In the genomic region with DNA sequence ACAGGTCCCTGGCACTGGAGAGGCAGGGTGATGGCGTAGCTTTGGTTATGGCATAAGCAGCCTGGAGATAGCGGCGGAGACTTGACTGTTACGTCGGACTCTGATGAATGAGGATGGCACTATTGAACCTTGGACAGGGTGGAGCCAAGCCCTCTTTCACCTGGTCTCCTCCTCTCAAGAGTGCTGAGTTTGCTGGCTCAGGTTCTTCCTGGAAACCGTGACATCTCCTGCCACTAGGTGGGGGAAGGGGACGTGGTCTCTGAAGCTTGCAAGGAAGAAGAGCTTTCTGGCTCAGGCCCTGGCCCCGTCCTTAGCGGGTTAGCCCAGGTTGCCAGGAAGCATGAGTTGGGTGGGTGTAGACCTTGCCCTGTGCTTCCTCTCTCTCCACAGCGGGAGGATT, we compare ENCODE assay signal across 22 mouse cellular contexts. TPM values are rescaled to one million over a fixed set of nuclear protein-coding genes. Genes with fewer than 3 reads are reported as not detected.
DNase-seq lines count a peak whose midpoint lies in the region; ATAC-seq and TF ChIP-seq lines count a peak whose summit lies in the region.
"Had no signal": no experiment of that assay in that cellular context is flagged by ENCODE, and none has a peak within 500 bp of the region (broad histone marks: within the 10 kb centered on the region; RNA-seq: fewer than 3 reads in every experiment).

No protein-coding gene starts in this region.

- no peak overlapping the region for H3K4me3 ChIP-seq in liver, embryonic 14.5 days (ENCODE audit: insufficient read depth in 1 of 2, low read depth in 2 of 2, low read length in 2 of 2)
- no peak overlapping the region for H3K4me3 ChIP-seq in liver, embryonic 12.5 days
- H3K4me3 ChIP-seq: megakaryocyte, embryonic 14.5 days; neural tube, embryonic 15.5 days had no signal

- no peak for ATAC-seq in liver, embryonic 14.5 days (ENCODE audit: insufficient read depth)
- ATAC-seq in liver, embryonic 12.5 days = no peak
- peak; percentile 22; the same call in 1 of the 2 replicates for ATAC-seq in granulocyte monocyte progenitor cell, adult 5-6 weeks (replicated peaks; ENCODE audit: poor library complexity, severe bottlenecking)
- no peak for ATAC-seq in monocyte, adult 5-6 weeks (replicated peaks; ENCODE audit: insufficient number of reproducible peaks, low FRiP score, low TSS enrichment, poor library complexity, severe bottlenecking)
- ATAC-seq: CD4-positive, CD25-positive, alpha-beta regulatory T cell, adult 4 months; hindbrain, embryonic 16.5 days; Patski had no signal

- no peak overlapping the region for H3K9ac ChIP-seq in liver, embryonic 14.5 days (replicated peaks)
- H3K9ac ChIP-seq in liver, embryonic 12.5 days = no peak overlapping the region
- H3K9ac ChIP-seq: neural tube, embryonic 15.5 days had no signal

- TF ChIP-seq EP300 in liver, embryonic 14.5 days (IDR thresholded peaks at IDR 0.05; ENCODE audit: low read depth) = no peak

- H3K36me3 ChIP-seq in liver, embryonic 14.5 days (replicated peaks; ENCODE audit: control insufficient read depth, insufficient read depth, low read depth) = no peaks in the 10 kb centered on the region
- H3K36me3 ChIP-seq in liver, embryonic 12.5 days = peaks cover 14% of the 10 kb centered on the region; the same call in 1 of the 2 replicates
- H3K36me3 ChIP-seq: neural tube, embryonic 15.5 days had no signal

- peak; percentile 20; the same call in 1 of the 2 replicates for TF ChIP-seq CTCF in liver, embryonic 14.5 days (IDR thresholded peaks at IDR 0.05; ENCODE audit: low read depth)

- no peak overlapping the region for H3K4me2 ChIP-seq in liver, embryonic 14.5 days (ENCODE audit: low read depth)
- no peak overlapping the region for H3K4me2 ChIP-seq in liver, embryonic 12.5 days
- H3K4me2 ChIP-seq: neural tube, embryonic 15.5 days had no signal

- DNase-seq in liver, embryonic 14.5 days (ENCODE audit: low read depth in 3 of 3, low spot score in 3 of 3) = no peak
- DNase-seq in ES-CJ7 (ENCODE audit: low read depth, low spot score) = peak; percentile 74
- peak; percentile 87 to 91 for DNase-seq in kidney, postnatal 36 days
- no peak for DNase-seq in cerebellum, postnatal 4 days (ENCODE audit: low spot score in 2 of 2)
- no peak for DNase-seq in right cerebral cortex, adult 18-20 months
- DNase-seq: adrenal gland, postnatal 25 days; cerebellum, postnatal 14 days; heart, postnatal 10 days; left cerebral cortex, postnatal 4 days; lung, adult 2 months; retina, postnatal 1 day had no signal

- H3K9me3 ChIP-seq in liver, embryonic 14.5 days (ENCODE audit: control insufficient read depth, low read length) = no peaks in the 10 kb centered on the region
- no peaks in the 10 kb centered on the region for H3K9me3 ChIP-seq in liver, embryonic 12.5 days (replicated peaks)
- H3K9me3 ChIP-seq: neural tube, embryonic 15.5 days had no signal

- H3K27me3 ChIP-seq in liver, embryonic 14.5 days (ENCODE audit: control insufficient read depth, insufficient read depth, low read length) = no peaks in the 10 kb centered on the region
- H3K27me3 ChIP-seq in liver, embryonic 12.5 days (replicated peaks) = no peaks in the 10 kb centered on the region
- H3K27me3 ChIP-seq: neural tube, embryonic 15.5 days; Patski had no signal

- WGBS in liver, embryonic 14.5 days (ENCODE audit: insufficient replicate concordance) = 56% methylated on average over 10 of the region's 10 CpGs
- 62% methylated on average over 10 of the region's 10 CpGs for WGBS in liver, embryonic 12.5 days (ENCODE audit: insufficient replicate concordance)

- H3K4me1 ChIP-seq in liver, embryonic 14.5 days (replicated peaks; ENCODE audit: control insufficient read depth in 2 of 2, insufficient read depth in 2 of 2, low read length in 1 of 2) = 0 out of 4 replicates have a peak, but pooled peaks cover 0 to 3% of the 10 kb centered on the region in 2 experiments
- H3K4me1 ChIP-seq in liver, embryonic 12.5 days = peaks cover 19% of the 10 kb centered on the region

- H3K27ac ChIP-seq in liver, embryonic 14.5 days = no peak overlapping the region
- no peak overlapping the region for H3K27ac ChIP-seq in liver, embryonic 12.5 days
- H3K27ac ChIP-seq: neural tube, embryonic 15.5 days had no signal

RNA-seq across cellular contexts. Expression of gene Aldh4a1, which starts 7.5 kb away (rescaled TPM):
- 31.1 and 31.6 TPM in 2 replicates for polyA plus RNA-seq in liver, embryonic 14.5 days (2012; rRNA removed)
- 29.9 and 37.1 TPM in 2 replicates for polyA plus RNA-seq in liver, embryonic 14.5 days (2014; fragmentation: Nextera tagmentation; extraction: Ambion mirVana)
- 49.4 and 52.0 TPM in 2 replicates for polyA plus RNA-seq in liver, embryonic 12.5 days (2016; fragmentation: Nextera tagmentation; extraction: Ambion mirVana)
- total RNA-seq in granulocyte monocyte progenitor cell, adult 5-6 weeks (2014; fragmentation: Nextera tagmentation) = 29.7 and 30.9 TPM in 2 replicates
- 18.9 and 20.1 TPM in 2 replicates for total RNA-seq in granulocyte monocyte progenitor cell, adult 5-6 weeks (2017)
- total RNA-seq in monocyte, adult 5-6 weeks (2017) = 4.5 to 8.5 TPM (median 6.2 TPM) in 3 replicates

RNA-seq across cellular contexts. Expression of gene Tas1r2, which starts 23.2 kb away (rescaled TPM):
- 0.01 TPM in 1 of 2 replicates, not detected in the other for polyA plus RNA-seq in liver, embryonic 14.5 days (2012; rRNA removed)
- not detected in 2 replicates for polyA plus RNA-seq in liver, embryonic 14.5 days (2014; fragmentation: Nextera tagmentation; extraction: Ambion mirVana)
- polyA plus RNA-seq in liver, embryonic 12.5 days (2016; fragmentation: Nextera tagmentation; extraction: Ambion mirVana) = not detected in 2 replicates
- total RNA-seq in granulocyte monocyte progenitor cell, adult 5-6 weeks (2014; fragmentation: Nextera tagmentation) = not detected in 2 replicates
- total RNA-seq in granulocyte monocyte progenitor cell, adult 5-6 weeks (2017) = not detected in 2 replicates
- 0.53 TPM in 1 of 3 replicates, not detected in the others for total RNA-seq in monocyte, adult 5-6 weeks (2017)
- total RNA-seq: adrenal gland, postnatal 25 days; heart, adult 8-10 months; heart, postnatal 10 days; layer of hippocampus, postnatal 10 days; left cerebral cortex, postnatal 4 days had no signal
- polyA plus RNA-seq: CD4-positive, CD25-positive, alpha-beta regulatory T cell, adult 4 months; embryonic facial prominence, embryonic 11.5 days; hindbrain, embryonic 16.5 days; neural tube, embryonic 15.5 days had no signal

RNA-seq across cellular contexts. Expression of gene Gm21969, which starts 27.2 kb away (rescaled TPM):
- not detected in 2 replicates for polyA plus RNA-seq in liver, embryonic 14.5 days (2012; rRNA removed)
- not detected in 2 replicates for polyA plus RNA-seq in liver, embryonic 14.5 days (2014; fragmentation: Nextera tagmentation; extraction: Ambion mirVana)
- polyA plus RNA-seq in liver, embryonic 12.5 days (2016; fragmentation: Nextera tagmentation; extraction: Ambion mirVana) = not detected in 2 replicates
- not detected in 2 replicates for total RNA-seq in granulocyte monocyte progenitor cell, adult 5-6 weeks (2014; fragmentation: Nextera tagmentation)
- not detected in 2 replicates for total RNA-seq in granulocyte monocyte progenitor cell, adult 5-6 weeks (2017)
- 1.4 TPM in 1 of 3 replicates, not detected in the others for total RNA-seq in monocyte, adult 5-6 weeks (2017)
- total RNA-seq: adrenal gland, postnatal 25 days; heart, adult 8-10 months; heart, postnatal 10 days; layer of hippocampus, postnatal 10 days had no signal
- polyA plus RNA-seq: CD4-positive, CD25-positive, alpha-beta regulatory T cell, adult 4 months; embryonic facial prominence, embryonic 11.5 days; hindbrain, embryonic 16.5 days; lung, adult 2 months; neural tube, embryonic 15.5 days; Patski had no signal

Comparison
In these comparisons a context has a peak if more than half of its experiments do, and no peak if none do; other contexts are left out.
1. DNase-seq: peak in ES-CJ7 (single experiment) and kidney, postnatal 36 days (2 of 2); none in liver, embryonic 14.5 days (0 of 3), cerebellum, postnatal 4 days (0 of 2) and right cerebral cortex, adult 18-20 months (single experiment).